Mouse (Mus musculus): ENCODE measurements around the gene Olfr700. TPM values are rescaled to one million over a fixed set of nuclear protein-coding genes. Genes with fewer than 3 reads are reported as not detected.
"Not testable (repeated sequence)": the region's sequence is repeated elsewhere in the genome, so short reads cannot be mapped to it uniquely, and the experiment has no call there.

Gene Olfr700
- not detected in 2 replicates for polyA plus RNA-seq (2014; fragmentation: Nextera tagmentation; extraction: Ambion mirVana)

- 88% methylated on average over 1 of the region's 1 CpGs for WGBS
- H3K27me3 ChIP-seq (replicated peaks; ENCODE audit: control insufficient read depth, insufficient read depth, low read length), result no peaks in the 10 kb centered on the region
- ATAC-seq, result no peak
Observed at GRCm38 (mm10) chr7:106808734-106809133, at the start of gene Olfr700. Gene Olfr700, minus strand, starts transcription at chr7:106808834.

GRCm38 (mm10) chr7:106843060-106843459, 34.4 kb upstream of the Olfr700 start, which contains the start of gene Olfr703:
Gene Olfr703, plus strand, starts transcription at chr7:106843360.
- DNase-seq (ENCODE audit: low spot score) (no peak), ATAC-seq (no peak)
- Histone ChIP-seq H3K4me3 (ENCODE audit: low read depth, low read length) (no peak within 1 kb of the TSS), H3K27me3 (replicated peaks; ENCODE audit: control insufficient read depth, insufficient read depth, low read length) (no peaks in the 10 kb centered on the region), H3K9ac (ENCODE audit: low read length) (no peak within 1 kb of the TSS), H3K4me2 (ENCODE audit: low read length) (no peak within 1 kb of the TSS), H3K36me3 (ENCODE audit: control insufficient read depth, insufficient read depth, low read length) (no peaks in the 10 kb centered on the region), H3K4me1 (ENCODE audit: control insufficient read depth, insufficient read depth, low read length) (no peaks in the 10 kb centered on the region), H3K27ac (ENCODE audit: low read depth, low read length) (no peak within 1 kb of the TSS), H3K9me3 (replicated peaks; ENCODE audit: control insufficient read depth, low read length) (no peaks in the 10 kb centered on the region)
- 55% methylated on average over 2 of the region's 2 CpGs for WGBS

More at GRCm38 (mm10) chr7:106808734-106809133, at the start of gene Olfr700:
- DNase-seq (ENCODE audit: low spot score), result no peak
- Histone ChIP-seq H3K9me3 (replicated peaks; ENCODE audit: control insufficient read depth, low read length) (no peaks in the 10 kb centered on the region), H3K4me1 (ENCODE audit: control insufficient read depth, insufficient read depth, low read length) (no peaks in the 10 kb centered on the region), H3K27ac (ENCODE audit: low read depth, low read length) (no peak within 1 kb of the TSS), H3K4me2 (ENCODE audit: low read length) (no peak within 1 kb of the TSS), H3K9ac (ENCODE audit: low read length) (no peak within 1 kb of the TSS), H3K4me3 (ENCODE audit: low read depth, low read length) (no peak within 1 kb of the TSS), H3K36me3 (ENCODE audit: control insufficient read depth, insufficient read depth, low read length) (no peaks in the 10 kb centered on the region)

DNA sequence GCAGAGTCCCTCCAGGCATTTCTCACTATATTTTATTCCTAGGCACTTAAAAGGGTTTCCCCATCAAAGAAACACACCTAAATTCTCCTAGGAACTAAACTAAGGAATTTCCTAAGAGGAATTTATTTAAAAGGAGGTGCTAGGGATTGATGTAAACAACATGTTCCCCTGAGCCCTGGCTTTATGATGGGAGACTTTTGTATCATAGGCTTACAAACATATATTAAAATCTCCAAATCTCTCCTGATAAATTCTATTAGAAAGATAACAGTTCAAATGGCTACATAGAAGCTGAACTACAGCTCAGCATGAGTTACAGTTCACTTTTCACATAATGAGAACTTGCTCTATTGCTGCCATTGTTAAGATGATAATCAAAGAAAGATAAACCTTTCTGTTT, 25.2 kb upstream of the Olfr700 start, which contains the start of gene Olfr702:
Olfr702 (minus strand) TSS at position 101 of the 400 bp plus-strand sequence.
- no peaks in the 10 kb centered on the region for H3K9me3 ChIP-seq (replicated peaks; ENCODE audit: control insufficient read depth, low read length)
- no peak within 1 kb of the TSS for H3K4me2 ChIP-seq (ENCODE audit: low read length)
- H3K27ac ChIP-seq (ENCODE audit: low read depth, low read length), result no peak within 1 kb of the TSS
- no peaks in the 10 kb centered on the region for H3K4me1 ChIP-seq (ENCODE audit: control insufficient read depth, insufficient read depth, low read length)
- H3K36me3 ChIP-seq (ENCODE audit: control insufficient read depth, insufficient read depth, low read length), result no peaks in the 10 kb centered on the region
- no peaks in the 10 kb centered on the region for H3K27me3 ChIP-seq (replicated peaks; ENCODE audit: control insufficient read depth, insufficient read depth, low read length)
- DNase-seq (ENCODE audit: low spot score) (no peak), ATAC-seq (no peak)
- H3K4me3 ChIP-seq (ENCODE audit: low read depth, low read length), result no peak within 1 kb of the TSS
- no peak within 1 kb of the TSS for H3K9ac ChIP-seq (ENCODE audit: low read length)

GRCm38 (mm10) chr7:106818414-106818813, 9.8 kb upstream of the Olfr700 start:
- ATAC-seq, result no peak
- Histone ChIP-seq H3K36me3 (ENCODE audit: control insufficient read depth, insufficient read depth, low read length) (no peaks in the 10 kb centered on the region), H3K9me3 (replicated peaks; ENCODE audit: control insufficient read depth, low read length) (no peaks in the 10 kb centered on the region), H3K27me3 (replicated peaks; ENCODE audit: control insufficient read depth, insufficient read depth, low read length) (no peaks in the 10 kb centered on the region), H3K27ac (ENCODE audit: low read depth, low read length) (no peak overlapping the region), H3K4me1 (ENCODE audit: control insufficient read depth, insufficient read depth, low read length) (no peaks in the 10 kb centered on the region), H3K4me2 (ENCODE audit: low read length) (no peak overlapping the region), H3K4me3 (ENCODE audit: low read depth, low read length) (no peak overlapping the region), H3K9ac (ENCODE audit: low read length) (no peak overlapping the region)
- no peak for DNase-seq (ENCODE audit: low spot score)

DNA sequence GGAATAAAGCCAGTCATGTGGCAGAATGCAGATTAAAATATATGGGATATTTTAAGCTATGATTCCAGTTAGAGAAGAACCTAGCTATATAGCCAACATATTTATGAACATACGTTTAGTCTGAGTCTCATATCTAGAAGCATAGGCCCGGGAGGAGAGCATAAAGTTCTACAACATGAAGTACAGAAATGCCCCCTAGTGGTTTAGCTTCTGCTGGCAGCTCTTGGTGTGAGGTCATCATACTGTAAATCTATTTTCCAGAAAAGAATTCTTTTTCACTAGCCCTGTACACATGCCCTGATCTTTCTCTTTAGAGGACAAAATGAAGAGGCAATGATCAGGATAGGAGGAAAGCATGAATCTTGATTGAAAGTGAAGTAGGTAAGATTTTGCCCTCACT, 7.1 kb upstream of the Olfr700 start:
- WGBS, result 72% methylated on average over 2 of the region's 2 CpGs
- Histone ChIP-seq H3K27ac (ENCODE audit: low read depth, low read length) (no peak overlapping the region), H3K9me3 (replicated peaks; ENCODE audit: control insufficient read depth, low read length) (no peaks in the 10 kb centered on the region), H3K27me3 (replicated peaks; ENCODE audit: control insufficient read depth, insufficient read depth, low read length) (no peaks in the 10 kb centered on the region), H3K4me2 (ENCODE audit: low read length) (no peak overlapping the region), H3K4me3 (ENCODE audit: low read depth, low read length) (no peak overlapping the region), H3K9ac (ENCODE audit: low read length) (no peak overlapping the region), H3K4me1 (ENCODE audit: control insufficient read depth, insufficient read depth, low read length) (no peaks in the 10 kb centered on the region), H3K36me3 (ENCODE audit: control insufficient read depth, insufficient read depth, low read length) (no peaks in the 10 kb centered on the region)
- DNase-seq (ENCODE audit: low spot score) (peak; percentile 1), ATAC-seq (no peak)

DNA sequence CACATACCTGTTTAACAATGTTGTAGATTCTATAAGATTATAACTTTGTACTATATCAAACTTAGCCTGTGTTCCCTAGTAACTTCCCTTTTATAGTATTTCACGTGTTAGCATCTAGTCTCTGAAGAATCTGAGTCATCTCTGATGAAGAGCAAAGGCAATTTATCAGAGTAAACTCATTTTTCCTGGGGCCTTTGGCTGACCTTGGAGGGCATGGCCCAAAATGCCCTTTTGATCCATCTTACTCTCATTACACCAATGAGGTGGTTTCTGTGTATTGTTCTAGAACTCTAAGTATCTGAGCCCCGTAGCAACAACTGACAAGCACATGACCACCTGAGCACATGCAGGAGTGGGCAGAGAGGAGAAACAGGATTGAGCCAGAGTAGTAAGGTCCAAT, 5.2 kb upstream of the Olfr700 start, which contains the start of gene Olfr701:
Olfr701 (plus strand) TSS at position 301 of the 400 bp plus-strand sequence.
- Histone ChIP-seq H3K9ac (ENCODE audit: low read length) (no peak within 1 kb of the TSS), H3K4me1 (ENCODE audit: control insufficient read depth, insufficient read depth, low read length) (no peaks in the 10 kb centered on the region), H3K4me3 (ENCODE audit: low read depth, low read length) (no peak within 1 kb of the TSS), H3K36me3 (ENCODE audit: control insufficient read depth, insufficient read depth, low read length) (no peaks in the 10 kb centered on the region), H3K9me3 (replicated peaks; ENCODE audit: control insufficient read depth, low read length) (no peaks in the 10 kb centered on the region), H3K27me3 (replicated peaks; ENCODE audit: control insufficient read depth, insufficient read depth, low read length) (no peaks in the 10 kb centered on the region), H3K27ac (ENCODE audit: low read depth, low read length) (no peak within 1 kb of the TSS), H3K4me2 (ENCODE audit: low read length) (no peak within 1 kb of the TSS)
- DNase-seq (ENCODE audit: low spot score) (no peak), ATAC-seq (no peak)
- WGBS, result 80% methylated on average over 2 of the region's 2 CpGs

- Histone ChIP-seq H3K9ac (ENCODE audit: low read length) (no peak within 1 kb of the TSS), H3K27ac (ENCODE audit: low read depth, low read length) (no peak within 1 kb of the TSS), H3K9me3 (replicated peaks; ENCODE audit: control insufficient read depth, low read length) (no peaks in the 10 kb centered on the region), H3K4me3 (ENCODE audit: low read depth, low read length) (no peak within 1 kb of the TSS), H3K4me2 (ENCODE audit: low read length) (no peak within 1 kb of the TSS), H3K27me3 (replicated peaks; ENCODE audit: control insufficient read depth, insufficient read depth, low read length) (no peaks in the 10 kb centered on the region), H3K4me1 (ENCODE audit: control insufficient read depth, insufficient read depth, low read length) (no peaks in the 10 kb centered on the region), H3K36me3 (ENCODE audit: control insufficient read depth, insufficient read depth, low read length) (no peaks in the 10 kb centered on the region)
- ATAC-seq, result no peak
- WGBS, result 87% methylated on average over 1 of the region's 1 CpGs
- DNase-seq (ENCODE audit: low spot score), result no peak
Observed at GRCm38 (mm10) chr7:106793098-106793497, 15.5 kb downstream of the Olfr700 start, which contains the start of gene Olfr699. Gene Olfr699, minus strand, starts transcription at chr7:106793198.

DNA sequence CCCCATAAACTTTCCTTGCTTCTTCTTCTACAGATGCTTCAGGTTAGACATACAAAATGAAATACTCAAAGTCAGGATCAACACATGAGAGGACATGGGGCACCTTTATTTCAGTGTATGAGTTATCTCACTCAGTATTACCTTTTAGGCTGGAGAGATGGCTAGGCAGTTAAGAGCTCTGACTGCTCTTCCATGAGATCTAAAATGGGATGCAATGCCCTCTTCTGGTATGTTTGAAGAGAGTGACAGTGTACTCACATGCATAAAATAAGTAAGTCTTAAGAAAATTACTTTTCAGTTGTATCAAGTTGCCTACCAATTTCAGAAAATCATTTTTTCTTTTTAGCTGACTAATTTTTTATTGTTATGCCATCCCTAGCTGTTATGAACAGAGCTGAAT, 20.3 kb downstream of the Olfr700 start:
- no peak for DNase-seq (ENCODE audit: low spot score)
- ATAC-seq, result no peak
- H3K27me3 ChIP-seq (replicated peaks; ENCODE audit: control insufficient read depth, insufficient read depth, low read length), result no peaks in the 10 kb centered on the region
- H3K27ac ChIP-seq (ENCODE audit: low read depth, low read length), result no peak overlapping the region
- no peaks in the 10 kb centered on the region for H3K4me1 ChIP-seq (ENCODE audit: control insufficient read depth, insufficient read depth, low read length)
- H3K4me3 ChIP-seq (ENCODE audit: low read depth, low read length), result no peak overlapping the region
- no peak overlapping the region for H3K4me2 ChIP-seq (ENCODE audit: low read length)
- H3K9me3 ChIP-seq (replicated peaks; ENCODE audit: control insufficient read depth, low read length), result no peaks in the 10 kb centered on the region
- H3K9ac ChIP-seq (ENCODE audit: low read length), result no peak overlapping the region
- no peaks in the 10 kb centered on the region for H3K36me3 ChIP-seq (ENCODE audit: control insufficient read depth, insufficient read depth, low read length)

DNA sequence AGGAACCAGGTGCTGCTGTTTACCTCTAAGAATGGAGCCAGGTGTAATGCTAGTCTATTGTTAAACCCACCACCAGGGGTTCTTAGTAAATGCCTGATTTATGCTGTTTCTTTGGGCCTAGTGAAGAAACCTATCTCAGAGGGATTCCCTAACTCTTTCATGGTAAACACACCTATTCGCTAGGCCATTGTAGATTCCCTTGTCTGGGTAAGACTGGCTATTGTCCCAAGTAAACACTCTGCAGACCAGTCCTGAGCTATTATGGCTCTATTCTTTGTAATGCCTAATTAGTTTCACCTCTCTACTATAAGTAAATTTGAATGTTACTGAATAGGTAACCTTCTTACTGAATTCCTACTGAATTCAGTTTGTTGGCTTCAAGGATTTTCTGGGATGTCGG, 47.6 kb downstream of the Olfr700 start:
- H3K4me1 ChIP-seq (ENCODE audit: control insufficient read depth, insufficient read depth, low read length); DNase-seq (ENCODE audit: low spot score); ATAC-seq; H3K27ac ChIP-seq (ENCODE audit: low read depth, low read length); H3K9ac ChIP-seq (ENCODE audit: low read length); H3K4me2 ChIP-seq (ENCODE audit: low read length); H3K4me3 ChIP-seq (ENCODE audit: low read depth, low read length); H3K36me3 ChIP-seq (ENCODE audit: control insufficient read depth, insufficient read depth, low read length); H3K27me3 ChIP-seq (replicated peaks; ENCODE audit: control insufficient read depth, insufficient read depth, low read length); H3K9me3 ChIP-seq (replicated peaks; ENCODE audit: control insufficient read depth, low read length): not testable (repeated sequence)
- WGBS, result 92% methylated on average over 2 of the region's 2 CpGs

Data from forebrain, embryonic 14.5 days (tissue).